Mouse (Mus musculus) heart, adult 2 months (tissue): ENCODE data around the gene Iscu. TPM values are rescaled to one million over a fixed set of nuclear protein-coding genes. Genes with fewer than 3 reads are reported as not detected.
A peak's percentile ranks its signal among the peaks of the same experiment; 100 is the strongest.

Source experiments
- DNase-seq, 2 experiments: peaks; one replicate each; pipeline ENCODE4 v3.0.0; 2021
- H3K27ac ChIP-seq: fragments of 200-600 bp; 2 replicates; pipeline ENCODE4 v1.8.1; 2022
- H3K27me3 ChIP-seq: fragments of 200-500 bp; 2 replicates; pipeline ENCODE4 v1.6.1; 2012; ENCODE audit warnings: mild to moderate bottlenecking, low read length, inconsistent platforms, mixed read lengths; ENCODE audit not compliant: control insufficient read depth, insufficient read depth
- H3K36me3 ChIP-seq: fragments of 200-500 bp; 2 replicates; pipeline ENCODE4 v1.6.1; 2012; ENCODE audit warnings: low read length, inconsistent platforms; ENCODE audit not compliant: control insufficient read depth, insufficient read depth
- H3K4me1 ChIP-seq: fragments of 200-500 bp; 2 replicates; pipeline ENCODE4 v1.6.1; 2011; ENCODE audit warnings: low read length; ENCODE audit not compliant: control insufficient read depth, insufficient read depth
- H3K4me3 ChIP-seq: fragments of 200-600 bp; 2 replicates; pipeline ENCODE4 v1.8.1; 2022
- H3K79me2 ChIP-seq: fragments of 200-500 bp; replicated peaks from 2 replicates; pipeline ENCODE4 v1.6.1; 2012; ENCODE audit warnings: mild to moderate bottlenecking, inconsistent platforms, low read length, moderate library complexity, mixed read lengths; ENCODE audit not compliant: control insufficient read depth, insufficient read depth
- H3K9ac ChIP-seq: fragments of 200-500 bp; 2 replicates; pipeline ENCODE4 v1.6.1; 2012; ENCODE audit warnings: low read depth, mild to moderate bottlenecking, control low read depth, inconsistent platforms, low read length, mixed read lengths
- CTCF ChIP-seq: fragments of 200-600 bp; IDR thresholded peaks from 2 replicates; pipeline ENCODE4 v1.8.1; 2022; ENCODE audit warnings: antibody characterized with exemption, mild to moderate bottlenecking, moderate library complexity
- EP300 ChIP-seq: fragments of 200-500 bp; IDR thresholded peaks from 2 replicates; pipeline ENCODE4 v1.6.1; 2011; ENCODE audit warnings: low read depth, low read length, control low read depth; ENCODE audit not compliant: insufficient read depth
- POLR2A ChIP-seq: fragments of 200-500 bp; IDR thresholded peaks from 2 replicates; pipeline ENCODE4 v1.6.1; 2011; ENCODE audit warnings: mild to moderate bottlenecking, low read depth, low read length, control low read depth; ENCODE audit not compliant: insufficient read depth
- WGBS: fragments of 180-500 bp; shearing (Covaris S2); methylation state at CpG from one replicate; pipeline ENCODE4 v1.1.7; 2018; 5-methylcytosine and 5-hydroxymethylcytosine counted together
- intact Hi-C: fragments of 180-260 bp; cut with DNase I; formaldehyde crosslinking; loops from one replicate; pipeline ENCODE4 v1.15.1; 2025
- polyA plus RNA-seq: library from polyadenylated mRNA; depleted of rRNA; stranded (reverse); fragments of >200 nt; gene quantifications from 2 replicates; pipeline ENCODE4 v1.2.3, GENCODE M21; 2012
- total RNA-seq, 2 experiments: library from RNA; stranded (reverse); gene quantifications; 2 replicates each; pipeline ENCODE4 v1.2.3; 2021

The Iscu gene
- total and polyA plus RNA-seq, 3 experiments, result 168 to 202 (median 176) TPM

- DNase-seq, result peak; percentile 71 to 79
- Histone ChIP-seq H3K4me3 (peak within 1 kb of the TSS; percentile 23; the same call in 1 of the 2 replicates), H3K27ac (peak within 1 kb of the TSS; percentile 56), H3K4me1 (no peaks in the 10 kb centered on the region), H3K36me3 (no peaks in the 10 kb centered on the region), H3K9ac (peak within 1 kb of the TSS; percentile 23; the same call in 1 of the 2 replicates), H3K27me3 (no peaks in the 10 kb centered on the region), H3K79me2 (no peaks in the 10 kb centered on the region)
- intact Hi-C loops, result no loop called here
- 4% methylated on average over 11 of the region's 11 CpGs for WGBS
- no peak for TF ChIP-seq EP300
- peak; percentile 65 for TF ChIP-seq POLR2A
- TF ChIP-seq CTCF, result no peak
Measured at GRCm38 (mm10) chr5:113800280-113800679, 27.7 kb downstream of the Iscu start, which contains the start of gene Tmem119. TSS of gene Tmem119 (minus strand) at chr5:113800516.

GRCm38 (mm10) chr5:113804395-113804966 is 31.9 kb downstream of the Iscu start:
- no peak overlapping the region for H3K27ac ChIP-seq
- no peaks in the 10 kb centered on the region for H3K27me3 ChIP-seq
- TF ChIP-seq POLR2A, result no peak
- TF ChIP-seq EP300, result no peak
- TF ChIP-seq CTCF, result no peak
- H3K36me3 ChIP-seq, result no peaks in the 10 kb centered on the region
- intact Hi-C loops, result no loop called here
- WGBS, result 56% methylated on average over 7 of the region's 7 CpGs
- H3K4me3 ChIP-seq, result no peak overlapping the region
- DNase-seq, result no peak
- H3K9ac ChIP-seq, result no peak overlapping the region
- no peaks in the 10 kb centered on the region for H3K4me1 ChIP-seq
- no peaks in the 10 kb centered on the region for H3K79me2 ChIP-seq

GRCm38 (mm10) chr5:113805301-113805700 is 32.8 kb downstream of the Iscu start:
- Histone ChIP-seq H3K36me3 (no peaks in the 10 kb centered on the region), H3K27me3 (no peaks in the 10 kb centered on the region), H3K79me2 (no peaks in the 10 kb centered on the region), H3K9ac (no peak overlapping the region), H3K4me3 (no peak overlapping the region), H3K27ac (no peak overlapping the region), H3K4me1 (no peaks in the 10 kb centered on the region)
- WGBS, result 66% methylated on average over 9 of the region's 9 CpGs
- intact Hi-C loops, result no loop called here
- no peak for DNase-seq
- TF ChIP-seq EP300, result no peak
- TF ChIP-seq POLR2A, result no peak
- no peak for TF ChIP-seq CTCF

DNA sequence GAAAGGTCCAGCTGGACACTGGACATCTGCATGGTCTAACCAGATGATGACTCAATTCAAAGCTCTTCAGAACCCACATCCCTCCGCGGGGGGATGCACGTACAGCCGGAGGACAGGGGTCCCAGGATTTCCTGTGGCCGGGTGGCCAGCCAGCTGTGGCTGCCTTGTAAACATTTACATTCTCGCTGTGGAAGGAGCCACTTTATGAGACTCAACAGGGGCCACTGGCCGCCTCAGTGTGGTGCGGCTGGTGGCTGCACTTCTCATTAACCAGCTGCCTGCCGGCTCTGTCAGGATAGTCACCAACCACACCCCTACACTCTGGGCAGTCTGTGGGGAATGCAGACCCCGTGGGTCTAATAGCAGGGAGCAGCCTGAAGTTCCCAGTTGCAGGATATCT is 33.9 kb downstream of the Iscu start:
- no peak overlapping the region for H3K4me3 ChIP-seq
- intact Hi-C loops, result no loop called here
- WGBS, result 27% methylated on average over 10 of the region's 10 CpGs
- H3K79me2 ChIP-seq, result no peaks in the 10 kb centered on the region
- no peaks in the 10 kb centered on the region for H3K27me3 ChIP-seq
- H3K4me1 ChIP-seq, result no peaks in the 10 kb centered on the region
- TF ChIP-seq POLR2A, result no peak
- TF ChIP-seq CTCF, result no peak
- no peak for TF ChIP-seq EP300
- H3K36me3 ChIP-seq, result no peaks in the 10 kb centered on the region
- no peak overlapping the region for H3K9ac ChIP-seq
- H3K27ac ChIP-seq, result no peak overlapping the region
- DNase-seq, result no peak

DNA sequence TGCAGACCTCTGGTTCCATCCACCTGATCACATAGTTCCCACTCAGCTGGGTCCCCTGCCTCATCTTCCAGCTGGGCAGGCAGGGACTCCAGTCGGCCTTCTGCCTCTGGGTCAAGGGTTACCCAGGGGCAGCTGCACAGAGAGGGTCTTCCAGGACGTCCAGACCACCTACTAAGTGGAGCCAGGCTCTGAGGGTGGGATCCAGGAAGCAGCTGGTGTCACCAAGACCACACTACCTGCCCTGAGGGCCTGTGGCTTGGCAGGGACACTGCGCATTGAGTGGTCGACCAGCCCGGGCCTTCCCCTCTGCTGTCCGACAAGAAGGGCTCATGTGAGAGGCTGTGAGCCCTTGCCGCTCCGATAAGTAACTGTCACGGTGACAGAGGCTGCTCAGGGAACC is 35.2 kb downstream of the Iscu start:
- no peaks in the 10 kb centered on the region for H3K79me2 ChIP-seq
- H3K4me1 ChIP-seq, result no peaks in the 10 kb centered on the region
- no peak overlapping the region for H3K9ac ChIP-seq
- DNase-seq, result no peak
- intact Hi-C loops, result no loop called here
- no peaks in the 10 kb centered on the region for H3K36me3 ChIP-seq
- TF ChIP-seq POLR2A (no peak), EP300 (no peak), CTCF (no peak)
- 43% methylated on average over 9 of the region's 9 CpGs for WGBS
- H3K4me3 ChIP-seq, result no peak overlapping the region
- H3K27me3 ChIP-seq, result no peaks in the 10 kb centered on the region
- H3K27ac ChIP-seq, result no peak overlapping the region

DNA sequence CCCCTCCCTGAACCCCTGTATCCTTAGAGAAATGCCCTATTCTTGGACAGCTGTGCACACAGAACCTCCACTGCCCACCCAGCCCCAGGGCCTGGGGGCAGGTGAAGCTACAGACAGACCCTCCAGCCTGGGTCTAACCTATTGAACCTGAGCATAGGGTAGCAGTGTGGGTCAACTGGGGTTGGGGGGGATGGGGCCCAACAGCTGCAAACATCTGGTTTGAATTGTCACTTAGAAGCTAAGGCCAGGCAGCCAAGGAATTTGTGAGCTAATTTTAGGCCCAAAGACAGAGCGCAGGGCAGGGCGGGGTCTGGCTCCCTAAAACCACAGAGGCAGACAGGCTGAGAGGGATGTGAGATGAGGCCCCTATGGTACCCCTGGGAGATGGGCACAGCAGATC is 35.6 kb downstream of the Iscu start:
- H3K4me3 ChIP-seq, result no peak overlapping the region
- no peak overlapping the region for H3K9ac ChIP-seq
- WGBS, result 56% methylated on average over 2 of the region's 2 CpGs
- no peak overlapping the region for H3K27ac ChIP-seq
- H3K27me3 ChIP-seq, result no peaks in the 10 kb centered on the region
- no peak for DNase-seq
- H3K36me3 ChIP-seq, result no peaks in the 10 kb centered on the region
- intact Hi-C loops, result no loop called here
- no peak for TF ChIP-seq CTCF
- TF ChIP-seq POLR2A, result no peak
- TF ChIP-seq EP300, result no peak
- no peaks in the 10 kb centered on the region for H3K79me2 ChIP-seq
- no peaks in the 10 kb centered on the region for H3K4me1 ChIP-seq
